In the genomic region with DNA sequence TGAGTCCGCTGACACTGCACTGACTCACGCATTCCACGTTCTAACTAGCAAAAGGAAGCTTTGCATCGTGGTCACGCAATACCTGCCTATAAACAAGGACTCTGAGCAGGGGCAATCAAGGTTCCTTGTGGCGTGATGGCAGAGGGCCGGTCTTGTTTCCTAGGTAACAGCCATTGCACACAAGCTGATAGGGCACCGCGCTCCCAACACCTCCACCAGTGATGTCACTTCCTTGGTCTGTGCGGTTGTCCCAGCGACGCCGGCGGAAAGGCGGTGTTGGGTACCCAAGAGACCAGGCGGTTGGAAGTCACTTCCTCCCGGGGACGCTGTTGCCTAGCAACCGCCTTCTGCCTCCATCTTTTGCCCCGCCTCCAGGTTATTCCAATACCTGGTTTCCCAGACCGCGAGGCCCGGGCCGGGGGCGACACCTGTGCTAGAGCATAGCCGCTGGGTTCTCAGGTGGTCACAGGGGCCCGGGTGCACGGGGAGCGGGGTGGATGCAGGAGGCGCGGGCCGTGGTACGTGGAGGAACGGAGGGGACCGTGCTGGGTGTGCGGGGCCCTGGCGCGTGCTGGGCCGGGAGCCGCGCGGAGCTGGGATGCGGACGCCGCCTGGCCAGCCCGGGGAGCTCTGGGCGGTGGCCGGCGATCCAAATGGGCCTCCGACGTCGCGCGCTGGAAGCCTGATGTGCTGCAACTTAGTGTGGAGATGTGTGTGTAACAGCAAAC, we compare ENCODE assay signal across 8 mouse cellular contexts. TPM values are rescaled to one million over a fixed set of nuclear protein-coding genes. Genes with fewer than 3 reads are reported as not detected.
DNase-seq lines count a peak whose midpoint lies in the region; ATAC-seq and TF ChIP-seq lines count a peak whose summit lies in the region.

TSS of gene Map9 (plus strand) at position 248 of the 728 bp plus-strand sequence.

- peak; percentile 98 for DNase-seq in cerebellum, adult 11 months
- peak; percentile 95 for DNase-seq in heart, postnatal 25 days (ENCODE audit: low spot score)
- peak; percentile 99 for DNase-seq in layer of hippocampus, adult 11-12 months (ENCODE audit: low spot score)
- peak; percentile 79 for DNase-seq in liver, postnatal 0 days
- DNase-seq in telencephalon, adult 2 months (ENCODE audit: low read depth, low spot score), result peak; percentile 100

- no peak for TF ChIP-seq EP300 in liver, postnatal 0 days (IDR thresholded peaks at IDR 0.05; ENCODE audit: low read depth)

- WGBS in forebrain, embryonic 16.5 days, result under 1% methylated on average over 54 of the region's 54 CpGs
- under 1% methylated on average over 52 of the region's 54 CpGs for WGBS in liver, postnatal 0 days (ENCODE audit: insufficient replicate concordance)
- under 1% methylated on average over 54 of the region's 54 CpGs for WGBS in neural tube, embryonic 13.5 days

- no peak for TF ChIP-seq CTCF in E14TG2a.4 (conservative IDR thresholded peaks at IDR 0.05; ENCODE audit: low read length)
- no peak for TF ChIP-seq CTCF in liver, postnatal 0 days (IDR thresholded peaks at IDR 0.05; ENCODE audit: low read depth)

- H3K36me3 ChIP-seq in E14TG2a.4 (ENCODE audit: insufficient read depth, low read length), result peaks cover 29% of the 10 kb centered on the region
- 0 out of 2 replicates have a peak, but pooled peaks cover 2% of the 10 kb centered on the region for H3K36me3 ChIP-seq in forebrain, embryonic 16.5 days (ENCODE audit: control insufficient read depth, insufficient read depth)
- no peaks in the 10 kb centered on the region for H3K36me3 ChIP-seq in liver, postnatal 0 days (replicated peaks; ENCODE audit: insufficient read depth, low read length)
- H3K36me3 ChIP-seq in neural tube, embryonic 13.5 days, result peaks cover 17% of the 10 kb centered on the region

- peak within 1 kb of the TSS; percentile 84 for H3K9ac ChIP-seq in forebrain, embryonic 16.5 days (replicated peaks; ENCODE audit: low read depth, low read length)
- H3K9ac ChIP-seq in liver, postnatal 0 days (replicated peaks), result no peak within 1 kb of the TSS
- H3K9ac ChIP-seq in neural tube, embryonic 13.5 days, result peak within 1 kb of the TSS; percentile 79

- no peaks in the 10 kb centered on the region for H3K9me3 ChIP-seq in E14TG2a.4 (ENCODE audit: low read length)
- no peaks in the 10 kb centered on the region for H3K9me3 ChIP-seq in forebrain, embryonic 16.5 days (ENCODE audit: control insufficient read depth, low read length)
- no peaks in the 10 kb centered on the region for H3K9me3 ChIP-seq in liver, postnatal 0 days (ENCODE audit: low read length)
- no peaks in the 10 kb centered on the region for H3K9me3 ChIP-seq in neural tube, embryonic 13.5 days

- peak within 1 kb of the TSS; percentile 93 for H3K27ac ChIP-seq in forebrain, embryonic 16.5 days (ENCODE audit: low read length)
- H3K27ac ChIP-seq in liver, postnatal 0 days (ENCODE audit: low read depth), result no peak within 1 kb of the TSS
- peak within 1 kb of the TSS; percentile 82 for H3K27ac ChIP-seq in neural tube, embryonic 13.5 days (replicated peaks)

- peak; percentile 100 for ATAC-seq in forebrain, embryonic 16.5 days
- peak; percentile 98 for ATAC-seq in liver, postnatal 0 days
- peak; percentile 100 for ATAC-seq in neural tube, embryonic 13.5 days (ENCODE audit: low read depth)

- H3K27me3 ChIP-seq in E14TG2a.4 (ENCODE audit: insufficient read depth, low read length), result no peaks in the 10 kb centered on the region
- H3K27me3 ChIP-seq in forebrain, embryonic 16.5 days (replicated peaks; ENCODE audit: control insufficient read depth, insufficient read depth, low read length), result no peaks in the 10 kb centered on the region
- H3K27me3 ChIP-seq in liver, postnatal 0 days (ENCODE audit: insufficient read depth, low read length), result no peaks in the 10 kb centered on the region
- H3K27me3 ChIP-seq in neural tube, embryonic 13.5 days, result no peaks in the 10 kb centered on the region

- peaks cover 6% of the 10 kb centered on the region; the same call in 1 of the 2 replicates for H3K4me1 ChIP-seq in E14TG2a.4 (replicated peaks; ENCODE audit: low read depth, low read length)
- peaks cover 10% of the 10 kb centered on the region for H3K4me1 ChIP-seq in forebrain, embryonic 16.5 days (replicated peaks; ENCODE audit: control insufficient read depth, insufficient read depth, low read length)
- peaks cover 8% of the 10 kb centered on the region; the same call in 1 of the 2 replicates for H3K4me1 ChIP-seq in liver, postnatal 0 days (ENCODE audit: insufficient read depth)
- H3K4me1 ChIP-seq in neural tube, embryonic 13.5 days (replicated peaks), result peaks cover 12% of the 10 kb centered on the region

- peak within 1 kb of the TSS; percentile 87 for H3K4me3 ChIP-seq in E14TG2a.4 (replicated peaks; ENCODE audit: low read length)
- H3K4me3 ChIP-seq in forebrain, embryonic 16.5 days (replicated peaks; ENCODE audit: low read length), result peak within 1 kb of the TSS; percentile 93
- H3K4me3 ChIP-seq in liver, postnatal 0 days (ENCODE audit: low read depth, low read length), result peak within 1 kb of the TSS; percentile 42
- peak within 1 kb of the TSS; percentile 88 for H3K4me3 ChIP-seq in neural tube, embryonic 13.5 days

- intact Hi-C loops in heart, postnatal 25 days (cut with DNase I), result loop anchor here (10.0 kb wide), 1 partner anchor 423 kb away; the partner anchor contains the start of gene Ctso

- peak within 1 kb of the TSS; percentile 68 for H3K4me2 ChIP-seq in forebrain, embryonic 16.5 days (ENCODE audit: low read length)
- H3K4me2 ChIP-seq in liver, postnatal 0 days (ENCODE audit: low read depth, low read length), result peak within 1 kb of the TSS; percentile 67
- peak within 1 kb of the TSS; percentile 66 for H3K4me2 ChIP-seq in neural tube, embryonic 13.5 days

RNA-seq across cellular contexts. Expression of gene Map9, which starts in this region (rescaled TPM):
- 95.9 and 109 TPM in 2 replicates for polyA plus RNA-seq in forebrain, embryonic 16.5 days (2015; fragmentation: Nextera tagmentation; extraction: Ambion mirVana)
- total RNA-seq in heart, postnatal 25 days (2021), result 1 to 10 TPM; 2.0 to 2.6 TPM
- 0.05 and 0.18 TPM in 2 replicates for polyA plus RNA-seq in liver, postnatal 0 days (2015; fragmentation: Nextera tagmentation; extraction: Ambion mirVana)
- polyA plus RNA-seq in neural tube, embryonic 13.5 days (2015; fragmentation: Nextera tagmentation; extraction: Ambion mirVana), result 32.1 and 37.5 TPM in 2 replicates

Comparison
In these comparisons a context has a peak if more than half of its experiments do, and no peak if none do; other contexts are left out.
1. RNA of gene Map9 (polyA plus RNA-seq): 95.9 to 109 TPM in forebrain, embryonic 16.5 days and 32.1 to 37.5 TPM in neural tube, embryonic 13.5 days; 0.05 to 0.18 TPM in liver, postnatal 0 days; every median in the first group is over 10 times any median in the second.
2. Peak in DNase-seq, ATAC-seq, H3K4me3 ChIP-seq and H3K4me2 ChIP-seq in liver, postnatal 0 days; RNA of the gene not detected or under 1 TPM.
3. H3K4me3 ChIP-seq: peak in every context shown above with its lines; median percentile 93 in forebrain, embryonic 16.5 days; 88 in neural tube, embryonic 13.5 days; 87 in E14TG2a.4; 42 in liver, postnatal 0 days.
4. Peak in every context shown above with its lines, with median percentiles within 50 percentile points of each other: DNase-seq, ATAC-seq and H3K4me2 ChIP-seq.